Mouse (Mus musculus): ENCODE data around the gene Rbm15. TPM values are rescaled to one million over a fixed set of nuclear protein-coding genes. Genes with fewer than 3 reads are reported as not detected.

Gene Rbm15
- polyA plus RNA-seq, 1 experiment from 2014 or later: 11.1 TPM

DNA sequence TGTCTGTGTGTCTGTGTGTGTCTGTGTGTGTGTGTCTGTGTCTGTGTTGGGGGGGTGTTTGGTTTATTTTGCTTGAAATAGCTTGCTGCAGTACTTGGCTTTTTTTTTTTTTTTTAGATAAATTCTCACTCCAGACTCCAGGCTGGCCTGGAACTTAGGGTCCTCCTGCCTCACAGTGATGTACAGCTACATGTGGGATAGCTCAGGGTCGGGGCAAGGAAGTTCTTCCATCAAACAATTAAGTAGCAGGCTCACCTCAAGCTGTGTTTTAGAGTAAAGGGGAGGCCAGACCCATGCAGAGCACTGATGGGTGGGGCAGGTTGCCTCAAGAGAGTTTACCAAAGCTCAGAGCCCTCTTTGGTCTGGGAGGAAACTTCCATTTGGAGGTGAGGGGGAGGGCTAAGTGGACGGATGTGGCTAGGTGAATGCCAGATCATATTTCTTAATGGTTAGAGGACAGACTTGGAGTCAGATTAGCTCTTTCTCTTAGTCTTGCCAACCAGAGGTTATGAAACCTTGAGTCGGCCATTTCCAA lies 24.3 kb upstream of the Rbm15 start:
- in situ Hi-C loops (cut with MboI; ENCODE audit: low pct_unique_long_range_greater_than_20kb): loop anchor here (5.0 kb wide), 1 partner anchor 105 kb away; no protein-coding TSS in a partner anchor
- ATAC-seq (no peak), DNase-seq (ENCODE audit: low read depth, low spot score) (no peak)
- ChIA-PET CTCF (interaction anchor here (0.9 to 3.3 kb wide), 11 partner anchors 12 to 117 kb away, joined by 3 to 34 read pairs (median 4); partner anchors contain the start of gene Kcnc4), POLR2A (interaction anchor here (0.7 to 1.7 kb wide), 2 partner anchors 17 to 123 kb away, joined by 4 read pairs; no protein-coding TSS in a partner anchor)
- no peak for TF ChIP-seq CTCF (IDR thresholded peaks at IDR 0.05)
- H3K27me3 ChIP-seq: no peaks in the 10 kb centered on the region

DNA sequence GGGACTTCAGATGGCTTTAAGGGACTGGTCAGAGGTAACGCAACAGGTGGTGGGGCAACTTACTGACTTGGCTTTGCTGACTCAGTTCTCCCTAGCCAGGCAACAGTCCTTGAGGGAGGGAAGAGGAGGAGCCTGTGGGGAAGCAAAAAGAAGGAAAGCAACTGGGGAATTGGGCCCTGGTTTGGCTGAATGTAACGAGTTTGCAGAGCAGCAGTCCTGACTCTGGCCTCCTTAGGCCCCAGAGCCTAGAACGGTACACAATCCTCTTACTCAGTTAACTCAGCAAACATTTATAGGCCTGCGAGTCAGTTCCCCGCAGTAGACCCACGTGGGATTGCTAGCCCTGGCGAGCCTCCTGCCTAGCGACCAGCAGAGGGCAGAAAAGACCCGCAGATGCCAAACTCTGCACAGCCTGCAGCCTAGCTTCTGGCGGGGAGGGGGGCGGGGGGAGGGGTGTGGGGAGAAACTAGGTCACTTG lies 23.5 kb upstream of the Rbm15 start:
- peak; percentile 97 for ATAC-seq
- ChIA-PET POLR2A (interaction anchor here (0.7 to 1.7 kb wide), 2 partner anchors 18 to 124 kb away, joined by 4 read pairs; no protein-coding TSS in a partner anchor), CTCF (interaction anchor here (0.9 to 3.3 kb wide), 12 partner anchors 12 to 118 kb away, joined by 3 to 34 read pairs (median 4); partner anchors contain the start of gene Kcnc4)
- in situ Hi-C loops (cut with MboI; ENCODE audit: low pct_unique_long_range_greater_than_20kb): loop anchor here (5.0 kb wide), 1 partner anchor 105 kb away; no protein-coding TSS in a partner anchor
- no peak for DNase-seq (ENCODE audit: low read depth, low spot score)
- H3K27me3 ChIP-seq: no peaks in the 10 kb centered on the region
- peak; percentile 87 for TF ChIP-seq CTCF (IDR thresholded peaks at IDR 0.05)

- no peak for TF ChIP-seq CTCF (IDR thresholded peaks at IDR 0.05)
- ChIA-PET POLR2A (no interaction called here), CTCF (interaction anchor here (0.8 to 2.5 kb wide), 5 partner anchors 21 to 204 kb away, joined by 3 to 9 read pairs (median 4); no protein-coding TSS in a partner anchor)
- in situ Hi-C loops (cut with MboI; ENCODE audit: low pct_unique_long_range_greater_than_20kb): loop anchor here (5.0 kb wide), 1 partner anchor 107 kb away; no protein-coding TSS in a partner anchor
- no peaks in the 10 kb centered on the region for H3K27me3 ChIP-seq
- DNase-seq (ENCODE audit: low read depth, low spot score) (no peak), ATAC-seq (no peak)
These were observed 22.3 kb upstream of the Rbm15 start for GRCm38 (mm10) chr3:107355618-107356260.

- no peak for TF ChIP-seq CTCF (IDR thresholded peaks at IDR 0.05)
- in situ Hi-C loops (cut with MboI; ENCODE audit: low pct_unique_long_range_greater_than_20kb): no loop called here
- DNase-seq (ENCODE audit: low read depth, low spot score): peak; percentile 63
- ChIA-PET CTCF (interaction anchor here (1.3 to 1.5 kb wide), 2 partner anchors 11 to 96 kb away, joined by 3 to 4 read pairs; no protein-coding TSS in a partner anchor), POLR2A (interaction anchor here (1.3 kb wide), 1 partner anchor 106 kb away, joined by 3 read pairs; no protein-coding TSS in a partner anchor)
- no peaks in the 10 kb centered on the region for H3K27me3 ChIP-seq
- ATAC-seq: peak; percentile 88
These were observed 18.2 kb upstream of the Rbm15 start for GRCm38 (mm10) chr3:107351706-107352105.

- in situ Hi-C loops (cut with MboI; ENCODE audit: low pct_unique_long_range_greater_than_20kb): no loop called here
- no peaks in the 10 kb centered on the region for H3K27me3 ChIP-seq
- ChIA-PET CTCF (interaction anchor here (1.3 kb wide), 1 partner anchor 14 kb away, joined by 3 read pairs; no protein-coding TSS in a partner anchor), POLR2A (no interaction called here)
- ATAC-seq (no peak), DNase-seq (ENCODE audit: low read depth, low spot score) (no peak)
- no peak for TF ChIP-seq CTCF (IDR thresholded peaks at IDR 0.05)
These were observed 15.5 kb upstream of the Rbm15 start for GRCm38 (mm10) chr3:107349006-107349405.

DNA sequence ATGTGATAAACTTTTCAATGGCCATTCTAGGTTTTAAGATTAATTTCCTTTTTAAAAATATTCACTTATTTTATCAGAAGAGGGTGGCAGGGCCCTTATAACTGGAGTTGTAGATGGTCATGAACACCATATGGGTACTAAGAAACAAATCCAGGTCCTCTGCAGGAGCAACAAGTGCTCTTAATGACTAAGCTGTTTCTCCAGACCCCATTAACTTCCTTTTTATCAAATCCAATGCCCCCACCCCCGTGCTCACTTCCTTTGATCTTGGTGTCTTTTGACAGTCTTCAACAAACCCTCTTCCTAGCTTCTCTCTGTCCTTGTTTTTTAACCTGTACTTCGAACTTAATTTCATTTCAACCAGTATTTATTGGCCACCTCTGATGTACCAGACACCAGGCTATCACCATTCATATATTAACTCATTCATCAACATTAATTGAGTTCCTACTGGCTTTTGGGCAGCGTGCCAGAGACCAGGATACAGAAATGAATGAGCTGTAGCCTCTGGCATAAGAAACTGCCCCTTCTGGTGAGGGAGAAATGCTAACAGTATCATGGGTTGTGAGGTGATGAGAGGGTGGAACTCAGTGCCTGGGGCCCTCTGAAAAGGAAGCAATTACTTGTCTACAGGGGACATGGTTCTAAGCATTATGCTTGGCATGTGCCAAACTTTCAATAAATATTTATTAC lies 11.7 kb upstream of the Rbm15 start:
- CTCF ChIA-PET: interaction anchor here (0.9 to 3.1 kb wide), 4 partner anchors 9 to 12 kb away, joined by 3 to 9 read pairs (median 4); partner anchors contain the start of gene Rbm15
- TF ChIP-seq CTCF (IDR thresholded peaks at IDR 0.05): no peak
- DNase-seq (ENCODE audit: low read depth, low spot score) (no peak), ATAC-seq (no peak)
- in situ Hi-C loops (cut with MboI; ENCODE audit: low pct_unique_long_range_greater_than_20kb): no loop called here
- POLR2A ChIA-PET: no interaction called here
- no peaks in the 10 kb centered on the region for H3K27me3 ChIP-seq

DNA sequence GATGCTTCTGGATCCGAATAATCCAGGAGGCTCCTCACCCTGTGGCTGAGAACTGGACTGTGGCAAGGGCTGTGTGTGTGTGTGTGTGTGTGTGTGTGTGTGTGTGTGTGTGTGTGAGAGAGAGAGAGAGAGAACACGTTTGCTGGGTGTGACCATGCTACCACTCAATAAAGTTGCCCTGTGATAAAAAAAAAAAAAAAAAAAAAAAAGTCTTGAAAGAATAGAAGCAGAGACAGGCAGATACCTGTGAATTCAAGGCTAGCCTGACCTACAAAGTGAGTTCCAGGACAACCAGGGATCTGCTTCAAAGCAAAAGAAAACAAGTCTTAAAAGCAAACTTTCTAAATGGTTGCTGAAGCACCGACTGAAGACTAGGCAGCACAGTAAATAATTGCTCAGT lies 10.5 kb upstream of the Rbm15 start:
- no peak for ATAC-seq
- DNase-seq (ENCODE audit: low read depth, low spot score): no peak
- in situ Hi-C loops (cut with MboI; ENCODE audit: low pct_unique_long_range_greater_than_20kb): no loop called here
- H3K27me3 ChIP-seq: no peaks in the 10 kb centered on the region
- POLR2A ChIA-PET: no interaction called here
- no peak for TF ChIP-seq CTCF (IDR thresholded peaks at IDR 0.05)
- CTCF ChIA-PET: interaction anchor here (3.1 kb wide), 1 partner anchor 10 kb away, joined by 9 read pairs; the partner anchor contains the start of gene Rbm15

GRCm38 (mm10) chr3:107334202-107334934 lies 895 bp upstream of the Rbm15 start:
- ChIA-PET POLR2A (interaction anchor here (0.6 to 1.2 kb wide), 2 partner anchors 13 to 216 kb away, joined by 3 read pairs; no protein-coding TSS in a partner anchor), CTCF (interaction anchor here (0.7 to 2.1 kb wide), 13 partner anchors 9 to 216 kb away, joined by 3 to 9 read pairs (median 4); partner anchors contain the start of gene A630076J17Rik)
- ATAC-seq (no peak), DNase-seq (ENCODE audit: low read depth, low spot score) (no peak)
- TF ChIP-seq CTCF (IDR thresholded peaks at IDR 0.05): no peak
- in situ Hi-C loops (cut with MboI; ENCODE audit: low pct_unique_long_range_greater_than_20kb): no loop called here
- no peaks in the 10 kb centered on the region for H3K27me3 ChIP-seq

DNA sequence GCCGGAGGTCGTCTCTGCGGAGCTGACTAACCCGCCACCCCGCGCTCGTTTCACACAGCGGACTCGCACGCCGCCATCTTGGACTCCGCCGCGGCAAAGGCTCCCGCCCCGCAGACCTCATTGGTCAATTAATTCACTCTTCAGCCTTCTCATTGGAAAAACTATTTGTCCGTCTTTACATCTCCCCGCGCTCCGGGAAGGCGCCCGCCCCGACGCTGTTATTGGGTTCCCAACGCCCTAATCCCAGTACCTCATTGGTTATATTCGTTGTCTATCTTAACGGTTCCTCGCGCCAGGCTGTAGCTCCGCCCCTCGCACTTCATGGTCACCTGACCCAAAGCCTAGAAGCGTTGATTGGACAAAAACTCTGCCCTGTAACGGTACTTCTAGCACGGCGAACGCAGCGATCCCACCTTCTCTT lies 503 bp downstream of the Rbm15 start:
- ChIA-PET POLR2A (interaction anchor here (0.9 to 2.3 kb wide), 3 partner anchors 9 to 54 kb away, joined by 4 to 8 read pairs (median 5); partner anchors contain the start of gene Lamtor5), CTCF (interaction anchor here (0.9 to 1.6 kb wide), 2 partner anchors 8 to 23 kb away, joined by 3 to 4 read pairs; no protein-coding TSS in a partner anchor)
- no peaks in the 10 kb centered on the region for H3K27me3 ChIP-seq
- in situ Hi-C loops (cut with MboI; ENCODE audit: low pct_unique_long_range_greater_than_20kb): no loop called here
- no peak for TF ChIP-seq CTCF (IDR thresholded peaks at IDR 0.05)
- DNase-seq (ENCODE audit: low read depth, low spot score) (peak; percentile 100), ATAC-seq (peak; percentile 92)

Measured in Patski (cell line).